In genomic region chr4:130246132-130246531, GRCm38 (mm10) we compare ENCODE assay signal across 8 mouse cellular contexts. TPM values are rescaled to one million over a fixed set of nuclear protein-coding genes. Genes with fewer than 3 reads are reported as not detected.
DNase-seq lines count a peak whose midpoint lies in the region; ATAC-seq and TF ChIP-seq lines count a peak whose summit lies in the region.
"Had no signal": no experiment of that assay in that cellular context is flagged by ENCODE, and none has a peak within 500 bp of the region (broad histone marks: within the 10 kb centered on the region; RNA-seq: fewer than 3 reads in every experiment).

No protein-coding gene starts in this region.

- peak; percentile 93 for DNase-seq in ES-E14 (ENCODE audit: low read depth, low spot score)
- DNase-seq in adrenal gland, adult (ENCODE audit: inconsistent age in 2 of 2, low spot score in 1 of 2), result peak; percentile 77 to 93
- peak; percentile 16 to 44 for DNase-seq in heart, adult 9 months (ENCODE audit: low spot score in 2 of 2)
- peak; percentile 75 to 77 for DNase-seq in layer of hippocampus, postnatal 10 days (ENCODE audit: low spot score in 2 of 2)
- DNase-seq in spleen, adult 2 months (ENCODE audit: low read depth in 1 of 2, low spot score in 2 of 2), result peak; percentile 11 to 36

- no peaks in the 10 kb centered on the region for H3K27me3 ChIP-seq in spleen, adult 2 months (ENCODE audit: control insufficient read depth, insufficient read depth, low read length)

- no peaks in the 10 kb centered on the region for H3K36me3 ChIP-seq in ES-E14 (ENCODE audit: control insufficient read depth, insufficient read depth, low read length, poor library complexity, severe bottlenecking)
- H3K36me3 ChIP-seq in spleen, adult 2 months (ENCODE audit: control insufficient read depth, insufficient read depth, low read length), result no peaks in the 10 kb centered on the region

- peaks cover 0 to 3% of the 10 kb centered on the region in 2 experiments; a peak in 1 of 4 replicates for H3K4me1 ChIP-seq in ES-E14 (ENCODE audit: control insufficient read depth in 2 of 2, insufficient read depth in 2 of 2, low read length in 2 of 2, poor library complexity in 1 of 2)
- no peaks in the 10 kb centered on the region for H3K4me1 ChIP-seq in spleen, adult 2 months (ENCODE audit: control insufficient read depth, insufficient read depth, insufficient read length)

- peak; percentile 70 for TF ChIP-seq CTCF in spleen, adult 2 months (IDR thresholded peaks at IDR 0.05; ENCODE audit: extremely low read depth, insufficient read depth, insufficient read length, insufficient replicate concordance)

- in situ Hi-C loops in ES-E14 (cut with MboI; ENCODE audit: low sequenced_read_pairs in 2 of 2, unreplicated experiment in 2 of 2), result no loop called here

- no peak overlapping the region for H3K4me3 ChIP-seq in ES-E14 (ENCODE audit: insufficient read depth in 1 of 2, low read depth in 1 of 2, low read length in 2 of 2, poor library complexity in 1 of 2, severe bottlenecking in 1 of 2)
- H3K4me3 ChIP-seq in spleen, adult 2 months (ENCODE audit: extremely low read depth, insufficient read depth, insufficient read length), result no peak overlapping the region
- H3K4me3 ChIP-seq: megakaryocyte, embryonic 14.5 days had no signal

- H3K9ac ChIP-seq in ES-E14 (ENCODE audit: insufficient read depth, low read depth, low read length, poor library complexity, severe bottlenecking), result no peak overlapping the region

- peak; percentile 77 for ATAC-seq in common myeloid progenitor, adult 5-6 weeks (replicated peaks; ENCODE audit: low read depth, poor library complexity, severe bottlenecking)
- ATAC-seq in megakaryocyte, adult 5-6 weeks (ENCODE audit: poor library complexity, severe bottlenecking), result peak; percentile 49; the same call in 1 of the 2 replicates

- H3K27ac ChIP-seq in ES-E14 (ENCODE audit: insufficient read depth, low read depth, low read length, poor library complexity, severe bottlenecking), result no peak overlapping the region
- no peak overlapping the region for H3K27ac ChIP-seq in spleen, adult 2 months (ENCODE audit: insufficient read depth, low read length)

- TF ChIP-seq POLR2A in spleen, adult 2 months (IDR thresholded peaks at IDR 0.05; ENCODE audit: low read depth, low read length), result no peak

- no peaks in the 10 kb centered on the region for H3K9me3 ChIP-seq in ES-E14 (ENCODE audit: control insufficient read depth, insufficient read depth, low read depth, low read length)
- H3K9me3 ChIP-seq: megakaryocyte, embryonic 14.5 days had no signal

- 2% methylated on average over 6 of the region's 6 CpGs for WGBS in spleen, adult 2 months

TF ChIP-seq in ES-E14, 5 proteins besides CTCF, POLR2A, EP300 and RAD21:
- peak; percentile 43; the same call in 1 of the 2 replicates for TF ChIP-seq ZC3H11A (IDR thresholded peaks at IDR 0.05; ENCODE audit: borderline replicate concordance, low read depth, low read length)
- no peak for TF ChIP-seq MAFK (IDR thresholded peaks at IDR 0.05; ENCODE audit: insufficient read depth, low read depth, low read length)

RNA-seq across cellular contexts. Expression of gene Gm853, which starts 23.9 kb away (rescaled TPM):
- 0.09 and 0.53 TPM in 2 replicates for total RNA-seq in ES-E14 (2012; rRNA removed)
- total RNA-seq in common myeloid progenitor, adult 5-6 weeks (2017), result not detected in 2 replicates
- total RNA-seq in layer of hippocampus, postnatal 10 days (2021), result not detected
- total RNA-seq in megakaryocyte, adult 5-6 weeks (2015), result not detected in 2 replicates
- total RNA-seq in megakaryocyte, adult 5-6 weeks (2017), result not detected in 2 replicates
- polyA plus RNA-seq in spleen, adult 2 months (2012; rRNA removed), result not detected in 2 replicates

RNA-seq across cellular contexts. Expression of gene Serinc2, which starts 32.9 kb away (rescaled TPM):
- 4.6 and 8.0 TPM in 2 replicates for total RNA-seq in ES-E14 (2012; rRNA removed)
- total RNA-seq in common myeloid progenitor, adult 5-6 weeks (2017), result not detected in 2 replicates
- total RNA-seq in layer of hippocampus, postnatal 10 days (2021), result 1 to 10 TPM; 6.3 to 6.4 TPM
- 0.16 and 0.27 TPM in 2 replicates for total RNA-seq in megakaryocyte, adult 5-6 weeks (2015)
- not detected in 2 replicates for total RNA-seq in megakaryocyte, adult 5-6 weeks (2017)
- polyA plus RNA-seq in spleen, adult 2 months (2012; rRNA removed), result 0.85 and 1.5 TPM in 2 replicates

Comparison
In these comparisons a context has a peak if more than half of its experiments do, and no peak if none do; other contexts are left out.
1. DNase-seq: peak in every context shown above with its lines; median percentile 93 in ES-E14; 85 in adrenal gland, adult; 76 in layer of hippocampus, postnatal 10 days; 30 in heart, adult 9 months; 24 in spleen, adult 2 months.